Mouse (Mus musculus): ENCODE measurements around the gene Otx2. TPM values are rescaled to one million over a fixed set of nuclear protein-coding genes. Genes with fewer than 3 reads are reported as not detected.

The Otx2 gene
- polyA plus RNA-seq, 1 experiment from 2014 or later, result 0.52 TPM

DNA sequence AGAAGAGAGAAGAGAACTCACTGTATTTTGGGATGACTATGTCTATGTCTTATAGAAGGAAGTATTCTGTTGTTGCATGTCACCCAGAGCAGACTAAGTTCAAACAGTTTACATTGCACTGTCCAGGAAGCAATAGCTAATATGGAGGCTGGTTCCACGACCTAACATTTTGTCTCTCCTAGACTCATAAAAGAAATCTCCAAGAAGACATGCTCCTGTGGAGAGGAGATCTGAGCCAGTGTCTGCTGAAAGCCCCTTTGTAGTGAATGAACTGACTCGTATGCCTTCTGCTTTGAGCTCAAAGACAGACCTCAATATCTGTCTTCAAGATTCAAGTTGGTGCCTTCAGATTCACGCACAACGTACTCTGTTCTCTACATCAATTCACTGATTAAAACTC, 14.0 kb downstream of the Otx2 start:
- Histone ChIP-seq H3K4me2 (no peak overlapping the region), H3K36me3 (ENCODE audit: control insufficient read depth, insufficient read depth, low read length) (no peaks in the 10 kb centered on the region), H3K4me1 (ENCODE audit: control insufficient read depth, insufficient read depth, low read length) (peaks cover 12% of the 10 kb centered on the region; the same call in 1 of the 2 replicates), H3K27ac (ENCODE audit: low read depth, low read length) (no peak overlapping the region), H3K4me3 (ENCODE audit: low read depth, low read length) (no peak overlapping the region), H3K9ac (ENCODE audit: low read depth, low read length) (no peak overlapping the region), H3K9me3 (replicated peaks; ENCODE audit: control insufficient read depth, low read length) (no peaks in the 10 kb centered on the region), H3K27me3 (ENCODE audit: control insufficient read depth, insufficient read depth, low read length) (peaks cover 85% of the 10 kb centered on the region)
- WGBS (ENCODE audit: insufficient replicate concordance), result 86% methylated on average over 4 of the region's 4 CpGs
- no peak for ATAC-seq (replicated peaks; ENCODE audit: insufficient number of reproducible peaks, low FRiP score, low TSS enrichment)

GRCm38 (mm10) chr14:48657241-48657640, 16.4 kb downstream of the Otx2 start:
- H3K36me3 ChIP-seq (ENCODE audit: control insufficient read depth, insufficient read depth, low read length), result no peaks in the 10 kb centered on the region
- 62% methylated on average over 6 of the region's 6 CpGs for WGBS (ENCODE audit: insufficient replicate concordance)
- no peaks in the 10 kb centered on the region for H3K9me3 ChIP-seq (replicated peaks; ENCODE audit: control insufficient read depth, low read length)
- H3K27ac ChIP-seq (ENCODE audit: low read depth, low read length), result no peak overlapping the region
- no peak overlapping the region for H3K4me3 ChIP-seq (ENCODE audit: low read depth, low read length)
- H3K27me3 ChIP-seq (ENCODE audit: control insufficient read depth, insufficient read depth, low read length), result peaks cover 92% of the 10 kb centered on the region
- peaks cover 9% of the 10 kb centered on the region; the same call in 1 of the 2 replicates for H3K4me1 ChIP-seq (ENCODE audit: control insufficient read depth, insufficient read depth, low read length)
- ATAC-seq (replicated peaks; ENCODE audit: insufficient number of reproducible peaks, low FRiP score, low TSS enrichment), result no peak
- no peak overlapping the region for H3K9ac ChIP-seq (ENCODE audit: low read depth, low read length)
- no peak overlapping the region for H3K4me2 ChIP-seq

DNA sequence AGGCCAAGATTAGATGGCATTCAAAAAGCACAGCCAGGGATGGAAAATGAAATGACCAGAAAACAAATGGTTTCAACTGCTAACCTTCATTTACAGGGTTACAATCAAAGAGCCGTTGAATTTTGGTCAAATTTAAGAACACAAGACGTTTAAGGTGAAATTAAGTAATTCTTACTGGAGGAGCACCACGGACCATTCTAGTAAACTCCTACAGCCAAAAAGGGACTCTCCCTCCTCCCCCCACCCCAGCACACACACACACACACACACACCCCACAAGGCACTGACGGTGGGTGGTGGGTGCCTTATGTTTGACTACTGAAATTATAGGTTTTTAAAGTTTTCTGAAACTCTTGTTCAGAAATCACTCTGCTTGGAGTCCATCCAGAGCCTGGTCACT, 16.9 kb downstream of the Otx2 start:
- Histone ChIP-seq H3K9ac (ENCODE audit: low read depth, low read length) (no peak overlapping the region), H3K4me3 (ENCODE audit: low read depth, low read length) (no peak overlapping the region), H3K27me3 (ENCODE audit: control insufficient read depth, insufficient read depth, low read length) (peaks cover 92% of the 10 kb centered on the region), H3K27ac (ENCODE audit: low read depth, low read length) (no peak overlapping the region), H3K4me2 (no peak overlapping the region), H3K36me3 (ENCODE audit: control insufficient read depth, insufficient read depth, low read length) (no peaks in the 10 kb centered on the region), H3K9me3 (replicated peaks; ENCODE audit: control insufficient read depth, low read length) (no peaks in the 10 kb centered on the region), H3K4me1 (ENCODE audit: control insufficient read depth, insufficient read depth, low read length) (peaks cover 8% of the 10 kb centered on the region; the same call in 1 of the 2 replicates)
- ATAC-seq (replicated peaks; ENCODE audit: insufficient number of reproducible peaks, low FRiP score, low TSS enrichment), result no peak
- 65% methylated on average over 4 of the region's 4 CpGs for WGBS (ENCODE audit: insufficient replicate concordance)

- Histone ChIP-seq H3K4me1 (ENCODE audit: control insufficient read depth, insufficient read depth, low read length) (peaks cover 8% of the 10 kb centered on the region; the same call in 1 of the 2 replicates), H3K27me3 (ENCODE audit: control insufficient read depth, insufficient read depth, low read length) (peaks cover 92% of the 10 kb centered on the region), H3K27ac (ENCODE audit: low read depth, low read length) (no peak overlapping the region), H3K9me3 (replicated peaks; ENCODE audit: control insufficient read depth, low read length) (no peaks in the 10 kb centered on the region), H3K9ac (ENCODE audit: low read depth, low read length) (no peak overlapping the region), H3K4me2 (peak overlapping the region; percentile 50), H3K36me3 (ENCODE audit: control insufficient read depth, insufficient read depth, low read length) (no peaks in the 10 kb centered on the region), H3K4me3 (ENCODE audit: low read depth, low read length) (no peak overlapping the region; the same call in 1 of the 2 replicates)
- 9% methylated on average over 21 of the region's 21 CpGs for WGBS (ENCODE audit: insufficient replicate concordance)
- no peak for ATAC-seq (replicated peaks; ENCODE audit: insufficient number of reproducible peaks, low FRiP score, low TSS enrichment)
Observed at GRCm38 (mm10) chr14:48655792-48656550, 17.6 kb downstream of the Otx2 start.

DNA sequence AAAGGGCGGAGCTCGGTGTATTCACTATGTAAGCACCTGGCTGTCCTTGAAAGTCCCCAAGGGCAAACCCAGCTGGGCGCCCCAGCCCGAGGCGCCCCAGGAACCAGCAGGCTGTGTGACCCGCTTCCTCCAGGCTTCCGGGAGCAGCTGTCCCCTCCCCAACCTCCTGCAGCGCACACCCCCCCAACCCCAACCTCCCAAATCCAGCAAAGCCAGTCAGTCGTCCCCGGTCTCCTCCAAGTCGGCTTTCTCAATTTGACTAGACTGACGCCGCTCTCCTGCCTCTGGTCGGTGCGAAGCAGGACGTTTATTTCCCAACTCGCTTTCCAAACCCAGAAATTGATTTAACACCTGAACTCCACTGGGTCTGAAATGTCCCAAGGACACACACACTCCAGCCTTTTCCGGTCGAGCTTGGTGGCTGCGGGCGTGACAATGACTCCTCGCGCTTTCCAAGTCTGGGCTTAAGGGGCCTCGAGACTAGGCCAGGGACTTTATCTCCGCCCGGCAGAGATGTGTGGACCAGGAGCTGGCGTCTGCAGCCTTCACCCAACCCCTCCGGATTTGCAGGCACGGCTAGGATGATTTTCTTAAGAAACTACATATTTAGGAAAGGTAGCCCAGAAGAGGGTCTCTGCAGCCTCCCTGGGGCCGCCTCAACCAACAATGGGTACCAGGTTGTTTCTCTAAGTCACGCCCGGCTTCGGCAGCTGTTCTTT, 18.4 kb downstream of the Otx2 start:
- H3K27me3 ChIP-seq (ENCODE audit: control insufficient read depth, insufficient read depth, low read length), result peaks cover 88% of the 10 kb centered on the region
- no peak for ATAC-seq (replicated peaks; ENCODE audit: insufficient number of reproducible peaks, low FRiP score, low TSS enrichment)
- H3K4me2 ChIP-seq, result peak overlapping the region; percentile 50
- H3K4me1 ChIP-seq (ENCODE audit: control insufficient read depth, insufficient read depth, low read length), result peaks cover 8% of the 10 kb centered on the region; the same call in 1 of the 2 replicates
- no peaks in the 10 kb centered on the region for H3K9me3 ChIP-seq (replicated peaks; ENCODE audit: control insufficient read depth, low read length)
- under 1% methylated on average over 33 of the region's 33 CpGs for WGBS (ENCODE audit: insufficient replicate concordance)
- no peak overlapping the region for H3K27ac ChIP-seq (ENCODE audit: low read depth, low read length)
- no peak overlapping the region for H3K9ac ChIP-seq (ENCODE audit: low read depth, low read length)
- H3K4me3 ChIP-seq (ENCODE audit: low read depth, low read length), result peak overlapping the region; percentile 19
- no peaks in the 10 kb centered on the region for H3K36me3 ChIP-seq (ENCODE audit: control insufficient read depth, insufficient read depth, low read length)

- Histone ChIP-seq H3K4me3 (ENCODE audit: low read depth, low read length) (peak overlapping the region; percentile 19), H3K9ac (ENCODE audit: low read depth, low read length) (no peak overlapping the region), H3K4me2 (peak overlapping the region; percentile 50), H3K4me1 (ENCODE audit: control insufficient read depth, insufficient read depth, low read length) (peaks cover 8% of the 10 kb centered on the region; the same call in 1 of the 2 replicates), H3K27me3 (ENCODE audit: control insufficient read depth, insufficient read depth, low read length) (peaks cover 84% of the 10 kb centered on the region), H3K9me3 (replicated peaks; ENCODE audit: control insufficient read depth, low read length) (no peaks in the 10 kb centered on the region), H3K27ac (ENCODE audit: low read depth, low read length) (no peak overlapping the region), H3K36me3 (ENCODE audit: control insufficient read depth, insufficient read depth, low read length) (no peaks in the 10 kb centered on the region)
- WGBS (ENCODE audit: insufficient replicate concordance), result 5% methylated on average over 20 of the region's 20 CpGs
- ATAC-seq (replicated peaks; ENCODE audit: insufficient number of reproducible peaks, low FRiP score, low TSS enrichment), result no peak
Observed at GRCm38 (mm10) chr14:48654551-48655072, 19.0 kb downstream of the Otx2 start.

- H3K9ac ChIP-seq (ENCODE audit: low read depth, low read length), result no peak overlapping the region
- H3K36me3 ChIP-seq (ENCODE audit: control insufficient read depth, insufficient read depth, low read length), result no peaks in the 10 kb centered on the region
- peaks cover 8% of the 10 kb centered on the region; the same call in 1 of the 2 replicates for H3K4me1 ChIP-seq (ENCODE audit: control insufficient read depth, insufficient read depth, low read length)
- ATAC-seq (replicated peaks; ENCODE audit: insufficient number of reproducible peaks, low FRiP score, low TSS enrichment), result no peak
- no peak overlapping the region for H3K4me2 ChIP-seq
- no peak overlapping the region for H3K27ac ChIP-seq (ENCODE audit: low read depth, low read length)
- peaks cover 81% of the 10 kb centered on the region for H3K27me3 ChIP-seq (ENCODE audit: control insufficient read depth, insufficient read depth, low read length)
- H3K9me3 ChIP-seq (replicated peaks; ENCODE audit: control insufficient read depth, low read length), result no peaks in the 10 kb centered on the region
- WGBS (ENCODE audit: insufficient replicate concordance), result 14% methylated on average over 22 of the region's 22 CpGs
- no peak overlapping the region for H3K4me3 ChIP-seq (ENCODE audit: low read depth, low read length)
Observed at GRCm38 (mm10) chr14:48653676-48654510, 19.7 kb downstream of the Otx2 start.

DNA sequence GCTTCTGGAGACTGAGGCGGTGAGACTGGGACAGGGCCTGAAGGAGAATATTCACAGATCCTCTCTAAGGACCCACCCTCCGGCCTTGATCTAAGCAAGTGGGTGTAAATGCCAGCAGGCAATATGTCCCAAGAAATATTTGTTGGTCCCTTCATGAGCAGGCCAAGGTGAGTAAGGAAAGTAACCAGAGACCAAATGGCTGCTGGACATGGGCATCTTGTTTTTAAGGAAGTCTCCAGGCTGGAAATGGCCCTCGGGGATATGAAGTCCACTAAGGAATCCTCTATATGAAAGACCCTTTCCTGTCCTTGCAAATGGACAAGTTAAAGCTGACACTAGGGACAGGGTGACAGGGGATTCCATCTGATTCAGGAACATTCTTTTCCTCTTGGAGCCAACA, 20.5 kb downstream of the Otx2 start:
- H3K27ac ChIP-seq (ENCODE audit: low read depth, low read length), result no peak overlapping the region
- H3K36me3 ChIP-seq (ENCODE audit: control insufficient read depth, insufficient read depth, low read length), result no peaks in the 10 kb centered on the region
- peaks cover 73% of the 10 kb centered on the region for H3K27me3 ChIP-seq (ENCODE audit: control insufficient read depth, insufficient read depth, low read length)
- no peak overlapping the region for H3K9ac ChIP-seq (ENCODE audit: low read depth, low read length)
- H3K4me1 ChIP-seq (ENCODE audit: control insufficient read depth, insufficient read depth, low read length), result peaks cover 8% of the 10 kb centered on the region; the same call in 1 of the 2 replicates
- 63% methylated on average over 3 of the region's 3 CpGs for WGBS (ENCODE audit: insufficient replicate concordance)
- H3K9me3 ChIP-seq (replicated peaks; ENCODE audit: control insufficient read depth, low read length), result no peaks in the 10 kb centered on the region
- H3K4me2 ChIP-seq, result no peak overlapping the region
- no peak overlapping the region for H3K4me3 ChIP-seq (ENCODE audit: low read depth, low read length)
- ATAC-seq (replicated peaks; ENCODE audit: insufficient number of reproducible peaks, low FRiP score, low TSS enrichment), result no peak
